16 mouse cellular contexts compared by ENCODE assay signal in the genomic region with DNA sequence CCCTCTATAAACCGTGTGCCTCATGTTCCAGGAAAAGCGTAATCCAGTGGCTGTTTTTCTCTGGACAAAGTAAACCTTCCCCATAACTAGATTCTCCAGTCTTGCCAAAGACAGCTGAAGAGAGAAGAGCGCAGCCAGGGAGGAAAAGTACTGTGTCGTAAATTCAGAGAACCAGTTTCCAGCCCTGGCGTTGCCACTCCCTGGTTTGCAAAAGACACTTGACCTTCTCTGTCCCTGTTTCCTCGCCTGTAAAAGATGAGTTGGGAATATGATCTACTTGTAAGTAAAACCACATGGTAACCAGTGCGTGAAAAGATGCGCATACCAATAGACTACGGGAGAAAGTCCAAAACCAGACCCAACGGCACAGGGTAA.
DNase-seq lines count a peak whose midpoint lies in the region; ATAC-seq and TF ChIP-seq lines count a peak whose summit lies in the region.
"Had no signal": no experiment of that assay in that cellular context is flagged by ENCODE, and none has a peak within 500 bp of the region (broad histone marks: within the 10 kb centered on the region; RNA-seq: fewer than 3 reads in every experiment).

No protein-coding gene starts in this region.

- no peak for ATAC-seq in lung, embryonic 16.5 days (ENCODE audit: low read depth)
- no peak for ATAC-seq in intestine, embryonic 14.5 days (replicated peaks; ENCODE audit: low FRiP score, low TSS enrichment, low read depth)
- ATAC-seq: Patski had no signal

- no peak overlapping the region for H3K9ac ChIP-seq in lung, embryonic 16.5 days (ENCODE audit: low read length)
- no peak overlapping the region for H3K9ac ChIP-seq in intestine, embryonic 14.5 days (ENCODE audit: low read length)
- H3K9ac ChIP-seq: hindbrain, embryonic 13.5 days had no signal

- 71% methylated on average over 10 of the region's 10 CpGs for WGBS in lung, embryonic 16.5 days
- WGBS in lung, adult 2 months = 73% methylated on average over 10 of the region's 10 CpGs
- WGBS in intestine, embryonic 14.5 days = 44% methylated on average over 10 of the region's 10 CpGs

- no peaks in the 10 kb centered on the region; the same call in 1 of the 2 replicates for H3K9me3 ChIP-seq in lung, embryonic 16.5 days (ENCODE audit: control insufficient read depth, low read length)
- H3K9me3 ChIP-seq in intestine, embryonic 14.5 days (ENCODE audit: control insufficient read depth, low read length) = no peaks in the 10 kb centered on the region
- H3K9me3 ChIP-seq: hindbrain, embryonic 13.5 days had no signal

- H3K27me3 ChIP-seq in lung, embryonic 16.5 days (ENCODE audit: control insufficient read depth, insufficient read depth, low read depth, low read length) = no peaks in the 10 kb centered on the region
- H3K27me3 ChIP-seq in intestine, embryonic 14.5 days (replicated peaks; ENCODE audit: control insufficient read depth, insufficient read depth, low read length) = no peaks in the 10 kb centered on the region
- H3K27me3 ChIP-seq: hindbrain, embryonic 13.5 days; Patski had no signal

- H3K36me3 ChIP-seq in lung, embryonic 16.5 days (ENCODE audit: control insufficient read depth, insufficient read depth, low read length) = no peaks in the 10 kb centered on the region
- no peaks in the 10 kb centered on the region for H3K36me3 ChIP-seq in intestine, embryonic 14.5 days (ENCODE audit: control insufficient read depth, insufficient read depth, low read length)
- H3K36me3 ChIP-seq: hindbrain, embryonic 13.5 days had no signal

- no peak overlapping the region for H3K4me3 ChIP-seq in lung, embryonic 16.5 days (ENCODE audit: low read length)
- H3K4me3 ChIP-seq in lung, adult 2 months (replicated peaks; ENCODE audit: extremely low read depth, low read depth, low read length) = no peak overlapping the region
- H3K4me3 ChIP-seq in intestine, embryonic 14.5 days (ENCODE audit: low read depth, low read length) = no peak overlapping the region
- H3K4me3 ChIP-seq: hindbrain, embryonic 13.5 days had no signal

- TF ChIP-seq CTCF in lung, adult 2 months (IDR thresholded peaks at IDR 0.05; ENCODE audit: insufficient read depth, low read length) = no peak

- peak overlapping the region; percentile 55 for H3K27ac ChIP-seq in lung, embryonic 16.5 days (ENCODE audit: low read length)
- peak overlapping the region; percentile 47; the same call in 1 of the 2 replicates for H3K27ac ChIP-seq in intestine, embryonic 14.5 days (ENCODE audit: low read depth)
- H3K27ac ChIP-seq: hindbrain, embryonic 13.5 days had no signal

- peak; percentile 7 for DNase-seq in gastrocnemius, adult 18-20 months (ENCODE audit: low spot score)
- DNase-seq in gastrocnemius, postnatal 25 days = no peak
- DNase-seq in lung, adult 2 months = no peak
- DNase-seq in intestine, embryonic 14.5 days (ENCODE audit: low spot score) = no peak
- DNase-seq in mesoderm, embryonic 11.5 days (ENCODE audit: low read depth, low spot score) = peak; percentile 25
- DNase-seq in thymus, postnatal 0 days (ENCODE audit: low spot score) = no peak
- no peak for DNase-seq in heart, adult 9 months (ENCODE audit: low spot score in 2 of 2)
- DNase-seq: cerebellum, adult 11 months; cerebellum, postnatal 36 days; heart, postnatal 10 days; layer of hippocampus, postnatal 36 days; midbrain, embryonic 14.5 days; thymus, adult 2 months had no signal

- TF ChIP-seq POLR2A in lung, adult 2 months (IDR thresholded peaks at IDR 0.05; ENCODE audit: borderline replicate concordance, extremely low read depth, low read depth, low read length) = no peak

- H3K4me1 ChIP-seq in lung, embryonic 16.5 days (replicated peaks; ENCODE audit: control insufficient read depth, insufficient read depth, low read length) = no peaks in the 10 kb centered on the region
- no peaks in the 10 kb centered on the region for H3K4me1 ChIP-seq in lung, adult 2 months (ENCODE audit: control insufficient read depth, insufficient read depth, low read length)
- peaks cover 6% of the 10 kb centered on the region; the same call in 1 of the 2 replicates for H3K4me1 ChIP-seq in intestine, embryonic 14.5 days (replicated peaks; ENCODE audit: control insufficient read depth, insufficient read depth, low read length)
- H3K4me1 ChIP-seq: hindbrain, embryonic 13.5 days had no signal

- H3K4me2 ChIP-seq in lung, embryonic 16.5 days (ENCODE audit: low read depth, low read length) = no peak overlapping the region
- H3K4me2 ChIP-seq in intestine, embryonic 14.5 days (ENCODE audit: low read length) = peak overlapping the region; percentile 22
- H3K4me2 ChIP-seq: hindbrain, embryonic 13.5 days had no signal

Comparison
In these comparisons a context has a peak if more than half of its experiments do, and no peak if none do; other contexts are left out.
1. DNase-seq: peak in gastrocnemius, adult 18-20 months (single experiment) and mesoderm, embryonic 11.5 days (single experiment); none in gastrocnemius, postnatal 25 days (single experiment), lung, adult 2 months (single experiment), intestine, embryonic 14.5 days (single experiment), thymus, postnatal 0 days (single experiment) and heart, adult 9 months (0 of 2).